Mouse (Mus musculus) lung, adult 2 months (tissue): Measurements from ENCODE around the gene Ipcef1.

Experiments
- CTCF ChIP-seq: fragments of 200-500 bp; IDR thresholded peaks from 2 replicates; pipeline ENCODE4 v1.5.1; 2011; ENCODE audit warnings: mild to moderate bottlenecking, low read length, control low read depth; ENCODE audit not compliant: insufficient read depth
- POLR2A ChIP-seq: fragments of 200-500 bp; IDR thresholded peaks from 2 replicates; pipeline ENCODE4 v1.6.1; 2011; ENCODE audit warnings: low read depth, mild to moderate bottlenecking, control low read depth, low read length, borderline replicate concordance; ENCODE audit errors: extremely low read depth

GRCm38 (mm10) chr10:6890348-6891009, 161.8 kb downstream of the Ipcef1 start:
- TF ChIP-seq CTCF (no peak), POLR2A (no peak)
